Mouse (Mus musculus) gastrocnemius, adult 2 months (tissue): ENCODE results near the gene Smim8. TPM values are rescaled to one million over a fixed set of nuclear protein-coding genes. Genes with fewer than 3 reads are reported as not detected.

ENCODE experiments used
- DNase-seq: peaks from one replicate; pipeline ENCODE4 v3.0.0; 2022
- H3K27ac ChIP-seq: fragments of 200-600 bp; 2 replicates; pipeline ENCODE4 v1.8.1; 2022; ENCODE audit warnings: mild to moderate bottlenecking
- H3K4me3 ChIP-seq: fragments of 200-600 bp; 2 replicates; pipeline ENCODE4 v1.8.1; 2022; ENCODE audit warnings: mild to moderate bottlenecking, moderate library complexity
- CTCF ChIP-seq: fragments of 200-600 bp; IDR thresholded peaks from 2 replicates; pipeline ENCODE4 v1.8.1; 2022; ENCODE audit warnings: antibody characterized with exemption, mild to moderate bottlenecking, moderate library complexity
- intact Hi-C: fragments of 180-260 bp; cut with DNase I; formaldehyde crosslinking; loops from one replicate; pipeline ENCODE4 v1.15.1; 2025
- long read RNA-seq, 2 experiments: library from polyadenylated mRNA; stranded (forward); transcript quantifications; one replicate each; pipeline ENCODE4 v2.0.0; 2021
- total RNA-seq, 2 experiments: library from RNA; stranded (reverse); gene quantifications; 2 replicates each; pipeline ENCODE4 v1.2.3; 2021

Gene Smim8
- total RNA-seq = 10 to 100 TPM; 24.5 to 31.5 TPM
- long read RNA-seq, experiment 1, transcript Smim8-201 (3 exons, 786 nt) = major isoform, 12 of 23 reads
- long read RNA-seq, experiment 1, partial matches to known transcripts = 7 of 23 reads
- long read RNA-seq, experiment 1, other reads (novel, unspliced or antisense) = 2 of 23 reads
- long read RNA-seq, experiment 2, transcript Smim8-201 (3 exons, 786 nt) = major isoform, 18 of 37 reads
- long read RNA-seq, experiment 2, transcript Smim8-205 (3 exons, 782 nt) = minor isoform, 5 of 37 reads
- long read RNA-seq, experiment 2, partial matches to known transcripts = 11 of 37 reads
- long read RNA-seq, experiment 2, other reads (novel, unspliced or antisense) = 2 of 37 reads

- peak; percentile 94 for DNase-seq
- H3K4me3 ChIP-seq = peak within 1 kb of the TSS; percentile 85
- peak within 1 kb of the TSS; percentile 93 for H3K27ac ChIP-seq
- intact Hi-C loops = loop anchor here (1.0 to 10.0 kb wide), 4 partner anchors 91 to 447 kb away; partner anchors contain the start of genes C9orf72, Slc35a1 and Zfp292
- TF ChIP-seq CTCF = peak; percentile 96
These were observed at the start of gene Smim8 for GRCm38 (mm10) chr4:34777677-34778527. TSS of gene Smim8 (minus strand) at chr4:34778423.

GRCm38 (mm10) chr4:34823901-34824300 lies 45.7 kb upstream of the Smim8 start:
- no peak overlapping the region for H3K27ac ChIP-seq

DNA sequence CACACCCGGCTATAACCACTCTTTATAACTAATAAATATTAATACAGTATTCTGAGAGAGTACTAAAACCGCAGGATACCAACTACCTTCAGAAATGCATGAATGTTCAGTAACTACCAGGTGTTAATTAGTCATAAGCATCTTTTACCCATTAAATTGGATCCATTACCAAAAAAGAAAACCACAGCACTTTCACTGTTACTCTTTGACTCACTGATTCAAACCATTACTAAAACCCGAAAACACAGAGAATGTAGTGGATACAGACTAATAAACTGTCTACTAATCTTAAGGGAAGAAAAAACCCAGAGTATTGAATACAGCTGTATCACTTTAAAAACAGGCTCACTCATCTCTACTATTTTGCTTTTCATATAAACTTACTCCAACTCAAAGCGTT lies 41.7 kb upstream of the Smim8 start:
- Histone ChIP-seq H3K27ac (no peak overlapping the region), H3K4me3 (no peak overlapping the region)
- no peak for TF ChIP-seq CTCF
- DNase-seq = no peak
- intact Hi-C loops = no loop called here

More at GRCm38 (mm10) chr4:34823901-34824300, 45.7 kb upstream of the Smim8 start:
- no peak overlapping the region for H3K4me3 ChIP-seq
- DNase-seq = no peak
- no peak for TF ChIP-seq CTCF
- intact Hi-C loops = no loop called here

DNA sequence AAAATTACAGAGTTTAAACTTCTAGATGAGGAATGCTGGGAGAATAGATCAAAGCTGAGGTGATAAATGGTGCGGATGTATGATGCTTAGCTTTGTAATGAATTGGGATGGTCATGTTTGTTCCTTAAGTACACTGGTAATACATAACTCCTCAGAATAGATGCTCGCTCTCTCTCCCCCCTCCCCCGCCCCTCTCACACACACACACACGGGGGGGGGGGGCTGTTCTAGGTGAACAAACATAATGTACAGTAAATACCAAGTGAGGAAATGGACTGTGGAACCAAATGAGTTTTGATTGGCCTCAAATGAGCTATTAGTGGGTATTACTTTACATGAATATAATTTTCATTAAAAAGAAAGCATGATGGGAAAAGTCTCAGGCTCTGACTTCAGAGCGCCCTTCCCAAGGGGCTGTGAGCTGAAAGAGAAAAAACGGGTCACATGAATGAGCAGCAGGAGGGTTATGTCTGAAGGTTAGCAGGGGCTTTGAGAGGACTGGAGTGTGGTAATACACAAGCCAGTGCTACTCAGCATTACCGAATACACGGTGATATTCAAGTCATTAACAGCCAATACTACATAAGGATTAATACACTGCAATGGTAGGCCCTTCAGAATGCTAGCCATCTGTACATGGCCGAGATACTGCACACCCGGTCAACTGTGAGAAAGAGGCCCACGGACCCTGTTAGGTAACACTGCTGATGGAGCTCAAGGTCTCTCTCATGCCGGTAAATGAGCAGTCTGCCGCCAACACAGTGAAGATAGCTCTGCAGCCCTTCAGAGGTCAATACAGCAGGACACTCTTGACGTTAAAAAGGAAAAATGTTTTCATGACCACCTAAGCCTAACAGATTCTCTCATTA lies 23.2 kb upstream of the Smim8 start:
- no peak for DNase-seq

GRCm38 (mm10) chr4:34798005-34798404 lies 19.8 kb upstream of the Smim8 start:
- intact Hi-C loops = no loop called here
- TF ChIP-seq CTCF = no peak
- no peak for DNase-seq
- Histone ChIP-seq H3K4me3 (no peak overlapping the region), H3K27ac (no peak overlapping the region)

More for the DNA sequence above, 23.2 kb upstream of the Smim8 start:
- intact Hi-C loops = no loop called here
- no peak overlapping the region for H3K27ac ChIP-seq
- TF ChIP-seq CTCF = no peak
- no peak overlapping the region for H3K4me3 ChIP-seq

DNA sequence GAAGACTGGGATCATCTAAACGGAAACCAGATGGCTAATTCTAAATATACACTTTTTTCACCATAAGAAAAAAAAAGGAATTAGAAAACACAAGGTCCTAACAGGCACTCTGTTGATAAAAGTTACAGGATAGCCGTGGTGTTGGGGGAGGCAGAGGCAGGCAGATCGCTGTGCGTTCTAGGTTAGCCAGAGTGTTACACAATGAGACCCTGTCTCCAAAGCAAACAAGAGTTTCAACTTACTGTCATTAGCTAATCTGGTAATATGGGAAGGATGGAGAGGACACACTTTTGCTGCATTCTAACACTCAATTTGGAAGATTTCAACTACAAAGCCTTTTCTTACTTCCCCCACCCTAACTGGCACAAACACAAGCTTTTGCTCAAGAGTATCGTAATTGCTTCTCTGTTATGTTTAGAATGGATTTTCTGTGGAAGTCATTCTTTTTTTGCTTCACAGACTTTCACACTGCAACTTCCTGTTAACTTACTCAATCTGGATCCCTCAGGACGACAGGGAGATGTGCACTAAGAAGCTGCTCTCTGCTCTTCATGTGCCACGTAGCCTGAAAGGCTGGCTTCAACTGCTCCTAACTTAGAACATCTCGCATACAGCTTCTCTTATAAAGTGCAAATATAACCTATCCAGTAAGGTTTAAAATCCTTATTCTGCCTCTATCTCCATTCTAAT lies 19.2 kb upstream of the Smim8 start:
- Histone ChIP-seq H3K27ac (no peak overlapping the region), H3K4me3 (no peak overlapping the region)
- no peak for TF ChIP-seq CTCF
- no peak for DNase-seq
- intact Hi-C loops = no loop called here

- DNase-seq = no peak
- no peak for TF ChIP-seq CTCF
- Histone ChIP-seq H3K27ac (no peak overlapping the region), H3K4me3 (no peak overlapping the region)
- intact Hi-C loops = no loop called here
These were observed 18.1 kb upstream of the Smim8 start for GRCm38 (mm10) chr4:34796294-34796693.

GRCm38 (mm10) chr4:34786476-34786875 lies 8.3 kb upstream of the Smim8 start:
- no peak for TF ChIP-seq CTCF
- no peak for DNase-seq
- intact Hi-C loops = no loop called here
- H3K27ac ChIP-seq = no peak overlapping the region
- H3K4me3 ChIP-seq = no peak overlapping the region

- Histone ChIP-seq H3K4me3 (no peak overlapping the region), H3K27ac (no peak overlapping the region)
- no peak for TF ChIP-seq CTCF
- no peak for DNase-seq
- intact Hi-C loops = no loop called here
These were observed 7.4 kb upstream of the Smim8 start for GRCm38 (mm10) chr4:34785646-34786045.

DNA sequence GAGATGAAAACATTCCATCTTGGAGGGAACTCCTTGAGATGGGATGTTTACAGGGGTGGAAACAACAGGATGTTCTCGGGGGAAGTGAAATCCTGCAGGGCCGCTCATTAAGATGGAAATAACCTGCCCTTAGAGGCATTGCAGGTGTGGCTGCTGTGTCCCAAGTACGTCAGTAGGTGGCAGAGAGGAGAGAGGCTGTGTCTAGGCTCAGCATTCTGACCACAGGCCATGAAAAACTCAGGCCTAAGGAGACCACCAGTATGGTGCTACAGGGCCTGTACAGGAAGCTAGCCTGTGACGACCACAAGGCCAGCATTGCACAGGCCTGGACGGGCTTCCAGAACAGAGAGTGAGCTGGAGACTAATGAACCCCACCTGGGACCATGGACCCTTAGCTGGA lies 6.6 kb upstream of the Smim8 start:
- DNase-seq = no peak
- peak; percentile 45 for TF ChIP-seq CTCF
- H3K27ac ChIP-seq = no peak overlapping the region
- intact Hi-C loops = no loop called here
- H3K4me3 ChIP-seq = no peak overlapping the region

GRCm38 (mm10) chr4:34782730-34783129 lies 4.5 kb upstream of the Smim8 start:
- intact Hi-C loops = no loop called here
- no peak for DNase-seq
- TF ChIP-seq CTCF = peak; percentile 15; the same call in 1 of the 2 replicates
- H3K27ac ChIP-seq = no peak overlapping the region
- H3K4me3 ChIP-seq = no peak overlapping the region
